Mouse (Mus musculus): ENCODE measurements at regions not wholly inside any gene's neighbourhood (a gene's known extent, or its start where the extent isn't known, plus 50 kb on each side); places are given as distances from the start of the nearest gene placed in this dataset.

DNA sequence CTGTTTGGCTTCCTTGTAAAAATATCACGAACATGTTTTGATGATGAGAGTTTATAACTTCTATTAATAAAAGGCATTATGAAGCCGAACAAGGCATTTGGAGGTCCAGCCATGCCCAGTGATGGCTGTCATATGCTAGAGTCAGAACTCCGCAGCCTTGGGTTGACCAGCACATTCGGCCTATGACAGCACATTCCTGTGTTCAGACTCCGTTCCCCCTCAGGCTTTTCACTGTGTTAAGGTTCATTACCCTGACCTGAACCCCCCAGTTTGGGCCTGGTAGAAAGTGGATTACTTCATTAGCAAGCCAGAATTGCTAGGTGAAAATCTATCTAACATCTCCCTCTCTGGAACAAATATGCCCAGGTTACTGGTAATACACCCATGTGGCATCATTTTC lies 286.2 kb upstream of the Ddhd1 start:
- H3K4me3 ChIP-seq (replicated peaks; ENCODE audit: extremely low read depth, low read depth, low read length), result no peak overlapping the region
- no peak for TF ChIP-seq POLR2A (IDR thresholded peaks at IDR 0.05; ENCODE audit: borderline replicate concordance, extremely low read depth, low read depth, low read length)
- no peak for TF ChIP-seq CTCF (IDR thresholded peaks at IDR 0.05; ENCODE audit: insufficient read depth, low read length)
- no peak for DNase-seq
- WGBS, result 79% methylated on average over 5 of the region's 5 CpGs
- no peaks in the 10 kb centered on the region for H3K4me1 ChIP-seq (ENCODE audit: control insufficient read depth, insufficient read depth, low read length)

DNA sequence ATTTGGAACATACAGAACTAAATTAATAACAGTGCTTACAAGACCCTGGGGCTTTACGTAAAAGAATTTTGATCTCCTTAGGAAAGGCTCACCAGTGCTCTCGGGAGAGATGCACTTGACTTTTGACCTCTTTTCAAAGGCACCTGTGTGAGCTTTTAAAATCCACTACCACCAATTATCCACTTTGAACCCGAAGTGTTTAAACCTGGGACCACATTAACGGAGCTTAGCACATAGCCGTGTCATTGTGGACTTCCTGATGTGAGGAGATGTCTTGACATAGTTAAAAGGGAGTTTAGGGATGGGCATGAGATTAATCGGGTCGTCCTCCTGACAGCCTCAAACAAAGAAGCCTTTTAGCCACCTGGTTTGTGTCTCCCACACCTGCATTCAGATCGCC lies 286.6 kb upstream of the Ddhd1 start:
- no peak for DNase-seq
- TF ChIP-seq CTCF (IDR thresholded peaks at IDR 0.05; ENCODE audit: insufficient read depth, low read length) (no peak), POLR2A (IDR thresholded peaks at IDR 0.05; ENCODE audit: borderline replicate concordance, extremely low read depth, low read depth, low read length) (no peak)
- no peak overlapping the region for H3K4me3 ChIP-seq (replicated peaks; ENCODE audit: extremely low read depth, low read depth, low read length)
- WGBS, result 37% methylated on average over 8 of the region's 8 CpGs
- H3K4me1 ChIP-seq (ENCODE audit: control insufficient read depth, insufficient read depth, low read length), result no peaks in the 10 kb centered on the region

DNA sequence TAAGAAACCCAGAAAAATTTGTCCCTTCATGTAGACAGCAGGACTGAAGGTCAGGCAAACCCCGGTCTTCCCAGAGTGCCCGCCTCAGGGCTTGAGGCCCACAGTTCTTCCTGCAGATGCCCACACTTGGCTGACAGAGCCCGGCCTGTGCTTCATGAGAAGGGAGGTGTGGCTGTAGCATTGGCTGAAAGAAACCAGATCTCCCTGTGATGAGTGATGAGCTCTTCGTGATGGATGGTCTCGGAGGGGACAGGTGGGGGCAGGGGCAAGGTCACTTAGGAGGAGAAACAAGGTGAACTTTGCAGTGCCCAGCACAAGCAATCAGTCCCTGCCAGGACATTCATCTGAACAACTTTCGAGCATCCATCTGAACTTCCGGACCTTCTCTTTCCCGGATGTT lies 298.7 kb upstream of the Ddhd1 start:
- Histone ChIP-seq H3K4me1 (ENCODE audit: control insufficient read depth, insufficient read depth, low read length) (no peaks in the 10 kb centered on the region), H3K4me3 (replicated peaks; ENCODE audit: extremely low read depth, low read depth, low read length) (no peak overlapping the region)
- 62% methylated on average over 8 of the region's 8 CpGs for WGBS
- TF ChIP-seq CTCF (IDR thresholded peaks at IDR 0.05; ENCODE audit: insufficient read depth, low read length), result no peak
- DNase-seq, result no peak

DNA sequence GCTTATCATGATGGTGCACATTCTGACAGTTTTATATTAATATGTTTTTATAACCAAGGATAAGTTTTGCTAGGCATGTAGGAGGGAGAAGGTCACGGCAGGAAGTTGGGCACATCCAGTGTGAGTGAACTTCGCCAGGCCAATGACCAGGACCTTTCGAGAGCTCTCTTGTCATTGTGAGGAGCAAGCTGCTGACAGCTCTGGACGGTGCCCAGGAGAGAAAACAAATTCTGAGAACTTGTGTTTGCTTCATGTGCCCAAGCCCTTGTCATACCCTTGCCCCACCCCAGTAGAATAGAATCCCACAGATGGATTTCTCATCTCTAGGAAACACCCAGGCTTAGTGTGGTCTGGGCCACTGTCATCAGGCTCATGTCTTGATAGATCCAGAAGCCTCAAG lies 304.5 kb upstream of the Ddhd1 start:
- no peaks in the 10 kb centered on the region for H3K4me1 ChIP-seq (ENCODE audit: control insufficient read depth, insufficient read depth, low read length)
- DNase-seq, result no peak
- no peak overlapping the region for H3K4me3 ChIP-seq (replicated peaks; ENCODE audit: extremely low read depth, low read depth, low read length)
- no peak for TF ChIP-seq POLR2A (IDR thresholded peaks at IDR 0.05; ENCODE audit: borderline replicate concordance, extremely low read depth, low read depth, low read length)
- no peak for TF ChIP-seq CTCF (IDR thresholded peaks at IDR 0.05; ENCODE audit: insufficient read depth, low read length)
- 71% methylated on average over 4 of the region's 4 CpGs for WGBS

DNA sequence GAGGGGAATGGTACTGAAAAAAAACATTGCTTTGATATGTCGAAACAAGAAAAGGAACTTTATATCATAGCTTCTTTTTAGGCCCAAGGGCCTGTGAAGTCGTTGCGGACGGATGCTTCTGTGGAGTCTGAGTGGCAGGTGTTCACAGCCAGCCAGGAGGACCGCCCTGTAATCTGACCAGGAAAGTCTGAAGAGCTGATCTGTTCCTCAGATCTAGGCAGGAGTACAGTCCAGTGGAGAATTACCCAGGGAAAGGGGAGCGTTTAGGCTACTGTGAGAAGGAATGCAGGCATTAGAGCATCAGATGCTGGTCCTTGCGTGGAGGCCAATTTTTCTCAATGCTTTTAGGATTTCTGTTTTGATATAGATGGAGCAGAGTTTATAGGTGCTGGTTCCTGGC lies 306.1 kb upstream of the Ddhd1 start:
- no peak for DNase-seq
- Histone ChIP-seq H3K4me1 (ENCODE audit: control insufficient read depth, insufficient read depth, low read length) (no peaks in the 10 kb centered on the region), H3K4me3 (replicated peaks; ENCODE audit: extremely low read depth, low read depth, low read length) (no peak overlapping the region)
- WGBS, result 72% methylated on average over 7 of the region's 7 CpGs
- TF ChIP-seq POLR2A (IDR thresholded peaks at IDR 0.05; ENCODE audit: borderline replicate concordance, extremely low read depth, low read depth, low read length), result no peak
- TF ChIP-seq CTCF (IDR thresholded peaks at IDR 0.05; ENCODE audit: insufficient read depth, low read length), result no peak

GRCm38 (mm10) chr14:45983206-45983857 lies 325.4 kb upstream of the Ddhd1 start:
- 56% methylated on average over 7 of the region's 7 CpGs for WGBS
- peak; percentile 56 for DNase-seq
- peaks cover 2% of the 10 kb centered on the region; the same call in 1 of the 2 replicates for H3K4me1 ChIP-seq (ENCODE audit: control insufficient read depth, insufficient read depth, low read length)
- TF ChIP-seq CTCF (IDR thresholded peaks at IDR 0.05; ENCODE audit: insufficient read depth, low read length) (no peak), POLR2A (IDR thresholded peaks at IDR 0.05; ENCODE audit: borderline replicate concordance, extremely low read depth, low read depth, low read length) (no peak)
- H3K4me3 ChIP-seq (replicated peaks; ENCODE audit: extremely low read depth, low read depth, low read length), result no peak overlapping the region

DNA sequence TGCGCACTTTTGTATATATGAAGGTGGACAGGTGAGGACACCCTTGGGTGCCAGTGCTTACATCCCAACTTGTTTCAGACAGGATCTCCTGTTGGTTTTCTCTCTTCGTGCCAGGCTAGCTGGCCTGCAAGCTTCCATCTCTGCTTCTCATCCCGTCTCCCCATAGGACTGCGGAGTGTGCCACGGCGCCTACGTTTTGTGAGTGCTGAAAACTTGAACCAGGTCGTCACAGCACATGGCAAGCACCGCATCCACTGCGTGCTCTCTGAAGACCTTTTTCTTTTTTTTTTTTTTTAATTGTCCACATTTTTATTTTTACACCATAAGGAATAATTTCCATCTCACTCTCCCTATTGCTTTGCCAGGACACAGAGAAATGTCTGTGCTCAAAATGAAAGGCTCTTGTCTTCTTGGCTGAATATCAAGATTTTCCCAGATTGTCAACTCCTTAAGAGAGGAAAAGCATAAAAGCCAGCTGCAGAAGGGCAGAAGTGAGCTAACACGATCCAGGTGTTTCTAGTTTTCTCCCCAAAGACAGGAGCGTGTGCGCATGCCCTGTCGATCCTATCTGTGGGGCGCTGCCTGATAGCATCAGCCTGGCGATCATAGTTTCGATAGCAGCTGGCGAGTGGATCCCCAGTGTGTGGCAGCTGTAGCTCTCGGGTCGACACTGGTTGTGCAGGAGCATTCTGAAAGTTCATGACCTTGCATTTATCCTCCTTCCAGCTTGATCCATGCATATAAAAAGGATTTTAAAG lies 326.4 kb upstream of the Ddhd1 start:
- H3K4me1 ChIP-seq (ENCODE audit: control insufficient read depth, insufficient read depth, low read length), result peaks cover 2% of the 10 kb centered on the region; the same call in 1 of the 2 replicates
- no peak for TF ChIP-seq POLR2A (IDR thresholded peaks at IDR 0.05; ENCODE audit: borderline replicate concordance, extremely low read depth, low read depth, low read length)
- TF ChIP-seq CTCF (IDR thresholded peaks at IDR 0.05; ENCODE audit: insufficient read depth, low read length), result no peak
- DNase-seq, result no peak
- 64% methylated on average over 20 of the region's 20 CpGs for WGBS
- H3K4me3 ChIP-seq (replicated peaks; ENCODE audit: extremely low read depth, low read depth, low read length), result no peak overlapping the region

DNA sequence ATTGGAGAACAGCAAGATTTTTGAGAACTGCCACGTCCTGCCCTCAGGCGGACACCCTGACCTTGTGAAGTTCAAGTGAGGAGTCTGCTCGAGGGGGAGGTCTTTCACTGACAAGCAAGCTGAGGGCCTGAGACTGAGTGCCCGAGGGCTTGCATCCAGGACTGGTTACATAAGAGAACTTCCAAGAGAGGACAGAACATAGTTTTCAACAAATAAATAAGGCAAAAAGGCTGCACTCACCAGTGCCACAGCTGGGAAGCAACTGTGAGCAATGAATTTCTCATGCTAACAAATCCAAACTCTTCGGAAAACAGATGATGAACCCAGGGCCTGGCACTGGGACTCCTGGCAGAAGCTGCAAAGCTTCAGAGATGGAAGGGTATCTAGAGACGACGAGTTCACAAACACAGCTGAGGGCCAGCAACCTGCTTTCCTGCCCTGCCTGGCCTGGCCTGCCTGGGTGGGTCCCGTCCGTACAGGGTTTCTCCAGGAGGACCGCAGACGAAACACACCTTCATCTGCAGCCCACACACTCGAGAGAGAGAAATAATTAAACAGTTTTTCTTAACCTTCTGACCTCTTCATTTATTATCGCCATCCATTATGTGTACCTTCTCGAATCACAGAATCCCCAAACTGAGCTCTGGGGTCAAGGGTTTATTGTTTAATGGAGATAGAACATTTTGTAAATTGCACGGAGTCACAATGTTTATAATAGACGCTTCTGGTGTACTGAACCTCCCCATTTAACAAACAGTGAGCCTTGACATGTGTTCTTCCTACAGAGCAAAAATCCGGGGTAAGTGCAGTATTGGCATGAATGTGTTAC lies 334.3 kb upstream of the Ddhd1 start:
- Histone ChIP-seq H3K4me1 (ENCODE audit: control insufficient read depth, insufficient read depth, low read length) (no peaks in the 10 kb centered on the region; the same call in 1 of the 2 replicates), H3K4me3 (replicated peaks; ENCODE audit: extremely low read depth, low read depth, low read length) (no peak overlapping the region)
- peak; percentile 31 for DNase-seq
- TF ChIP-seq CTCF (IDR thresholded peaks at IDR 0.05; ENCODE audit: insufficient read depth, low read length) (no peak), POLR2A (IDR thresholded peaks at IDR 0.05; ENCODE audit: borderline replicate concordance, extremely low read depth, low read depth, low read length) (no peak)
- 42% methylated on average over 17 of the region's 17 CpGs for WGBS

GRCm38 (mm10) chr14:45992870-45993135 lies 334.9 kb upstream of the Ddhd1 start:
- 40% methylated on average over 4 of the region's 4 CpGs for WGBS
- DNase-seq, result no peak
- H3K4me3 ChIP-seq (replicated peaks; ENCODE audit: extremely low read depth, low read depth, low read length), result no peak overlapping the region
- no peaks in the 10 kb centered on the region; the same call in 1 of the 2 replicates for H3K4me1 ChIP-seq (ENCODE audit: control insufficient read depth, insufficient read depth, low read length)
- TF ChIP-seq CTCF (IDR thresholded peaks at IDR 0.05; ENCODE audit: insufficient read depth, low read length) (no peak), POLR2A (IDR thresholded peaks at IDR 0.05; ENCODE audit: borderline replicate concordance, extremely low read depth, low read depth, low read length) (no peak)
